Mouse (Mus musculus) cerebellum, adult 2 months (tissue): ENCODE results near the gene Ankrd54.

Experiments used
- CTCF ChIP-seq: fragments of 200-500 bp; IDR thresholded peaks from 2 replicates; pipeline ENCODE4 v1.5.1; 2011; ENCODE audit warnings: low read depth, mild to moderate bottlenecking, control low read depth, low read length, moderate library complexity, borderline replicate concordance; ENCODE audit not compliant: insufficient read depth
- POLR2A ChIP-seq: fragments of 200-500 bp; IDR thresholded peaks from 2 replicates; pipeline ENCODE4 v1.6.1; 2011; ENCODE audit warnings: low read length, control low read depth, borderline replicate concordance; ENCODE audit not compliant: insufficient read depth

DNA sequence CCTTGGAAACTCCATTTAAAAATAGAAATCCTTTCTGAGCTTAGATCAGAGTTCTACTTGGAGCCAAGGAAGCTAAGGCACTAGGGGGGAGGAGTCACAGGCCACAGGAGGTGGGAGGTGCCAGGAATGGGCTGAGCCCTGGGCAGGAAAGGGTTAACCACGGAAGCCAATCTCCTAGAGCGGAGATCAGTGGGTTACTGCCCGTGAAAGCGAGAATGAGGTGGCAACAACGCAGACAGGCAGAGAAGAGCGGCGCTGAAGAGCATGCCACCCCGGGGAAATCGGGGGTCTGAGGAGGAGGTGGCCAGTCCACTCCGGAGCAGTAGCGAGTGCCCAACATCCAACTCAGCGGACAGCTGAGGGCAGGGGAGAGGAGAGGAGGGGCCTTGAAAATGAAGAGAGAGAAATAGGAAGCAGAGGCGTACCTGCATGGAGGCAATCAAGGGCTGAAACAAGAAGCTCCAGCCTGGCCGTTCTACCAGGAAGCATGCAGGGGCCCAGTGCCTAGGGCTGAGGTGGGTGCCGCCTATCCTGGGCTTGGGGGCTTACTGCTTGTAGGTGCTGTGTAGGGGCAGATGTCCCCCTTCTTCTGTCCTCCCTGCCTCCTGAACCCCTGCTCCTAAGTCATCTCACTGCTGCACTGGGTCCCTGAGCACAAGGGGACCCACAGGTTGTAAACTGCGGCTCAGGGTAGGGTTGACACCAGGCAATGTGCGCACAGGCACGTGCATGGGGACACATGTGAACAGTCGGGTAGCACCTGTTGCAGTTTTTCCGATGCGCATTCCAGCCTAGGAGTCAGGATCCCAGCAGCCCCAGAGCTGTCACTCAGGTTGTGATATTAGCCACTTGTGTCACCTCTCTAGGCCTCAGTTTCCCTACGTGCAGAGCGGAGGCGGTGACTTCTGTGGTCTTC lies 21.9 kb downstream of the Ankrd54 start:
- TF ChIP-seq POLR2A: no peak
- TF ChIP-seq CTCF: no peak
